Mouse (Mus musculus) hematopoietic stem cell, adult 5-6 weeks (primary cell): ENCODE data around the gene Zfp704. TPM values are rescaled to one million over a fixed set of nuclear protein-coding genes. Genes with fewer than 3 reads are reported as not detected.
"Not testable (repeated sequence)": the region's sequence is repeated elsewhere in the genome, so short reads cannot be mapped to it uniquely, and the experiment has no call there.

ENCODE experiments used
- ATAC-seq, 2 experiments: fragments of 125-278 bp in 1 of 2; replicated peaks in 1 of 2; 2 replicates each; pipeline ENCODE4 v1.8.0; 2016 to 2017; ENCODE audit warnings: inconsistent platforms in 2 of 2, mild to moderate bottlenecking in 2 of 2, moderate number of reproducible peaks in 2 of 2, low read depth in 1 of 2, moderate TSS enrichment in 1 of 2; ENCODE audit not compliant: low FRiP score in 2 of 2, poor library complexity in 2 of 2, severe bottlenecking in 2 of 2, insufficient read depth in 1 of 2, low TSS enrichment in 1 of 2
- total RNA-seq: library from RNA; stranded (forward); fragments of 172-1452, 232-1000 nt; gene quantifications from 2 replicates; pipeline ENCODE4 v1.2.3, GENCODE M21; 2017

Zfp704 gene
- total RNA-seq, 1 experiment from 2014 or later, result 16.3 TPM

GRCm38 (mm10) chr3:9570782-9571181 is 39.1 kb downstream of the Zfp704 start:
- no peak for ATAC-seq

GRCm38 (mm10) chr3:9569706-9570105 is 40.2 kb downstream of the Zfp704 start:
- not testable (repeated sequence) for ATAC-seq

GRCm38 (mm10) chr3:9568565-9569228 is 41.2 kb downstream of the Zfp704 start:
- no peak; a peak in 1 of 4 replicates for ATAC-seq

- ATAC-seq, result no peak
Measured at GRCm38 (mm10) chr3:9567948-9568347, 41.9 kb downstream of the Zfp704 start.

- no peak for ATAC-seq
Measured at GRCm38 (mm10) chr3:9566831-9567230, 43.1 kb downstream of the Zfp704 start.

- ATAC-seq, result no peak
Measured at GRCm38 (mm10) chr3:9563562-9563961, 46.3 kb downstream of the Zfp704 start.

GRCm38 (mm10) chr3:9562649-9563328 is 47.1 kb downstream of the Zfp704 start:
- no peak for ATAC-seq

- no peak for ATAC-seq
Measured at GRCm38 (mm10) chr3:9557778-9558560, 51.9 kb downstream of the Zfp704 start.

- ATAC-seq, result no peak
Measured at GRCm38 (mm10) chr3:9556137-9556536, 53.7 kb downstream of the Zfp704 start.

GRCm38 (mm10) chr3:9554916-9555315 is 55.0 kb downstream of the Zfp704 start:
- no peak for ATAC-seq

- ATAC-seq, result no peak
Measured at GRCm38 (mm10) chr3:9552332-9552731, 57.6 kb downstream of the Zfp704 start.

GRCm38 (mm10) chr3:9550930-9551329 is 59.0 kb downstream of the Zfp704 start:
- ATAC-seq, result no peak

- ATAC-seq, result peak; percentile 74 to 84
Measured at GRCm38 (mm10) chr3:9549815-9550214, 60.1 kb downstream of the Zfp704 start.

GRCm38 (mm10) chr3:9548188-9548587 is 61.7 kb downstream of the Zfp704 start:
- no peak for ATAC-seq

GRCm38 (mm10) chr3:9546882-9547620 is 62.8 kb downstream of the Zfp704 start:
- ATAC-seq, result peak in 1 of 2 experiments; percentile 53; a peak in 2 of 4 replicates

- ATAC-seq, result no peak
Measured at GRCm38 (mm10) chr3:9544421-9544820, 65.5 kb downstream of the Zfp704 start.

GRCm38 (mm10) chr3:9543916-9544315 is 66.0 kb downstream of the Zfp704 start:
- ATAC-seq, result no peak
